Mouse (Mus musculus) left cerebral cortex, adult 8-10 months (tissue): ENCODE measurements around the gene Sec61b. TPM values are rescaled to one million over a fixed set of nuclear protein-coding genes. Genes with fewer than 3 reads are reported as not detected.
A peak's percentile ranks its signal among the peaks of the same experiment; 100 is the strongest.

Experiments
- DNase-seq, 2 experiments: peaks; one replicate each; pipeline ENCODE4 v3.0.0; 2022; ENCODE audit warnings: low spot score in 2 of 2
- total RNA-seq, 4 experiments: library from RNA; stranded (reverse); gene quantifications; 2 replicates each; pipeline ENCODE4 v1.2.4; 2022

The Sec61b gene
- total RNA-seq, 4 experiments from 2014 or later = 40.2 to 48.5 (median 41.3) TPM

- no peak for DNase-seq
These were observed 6.1 kb downstream of the Sec61b start for GRCm38 (mm10) chr4:47480576-47480975.

- DNase-seq = no peak
These were observed 16.8 kb downstream of the Sec61b start for GRCm38 (mm10) chr4:47491243-47491642.

- no peak for DNase-seq
These were observed 18.0 kb downstream of the Sec61b start for GRCm38 (mm10) chr4:47492311-47493086.

- no peak for DNase-seq
These were observed 19.0 kb downstream of the Sec61b start for GRCm38 (mm10) chr4:47493456-47493855.

- DNase-seq = no peak
These were observed 19.7 kb downstream of the Sec61b start for GRCm38 (mm10) chr4:47494137-47494536.

GRCm38 (mm10) chr4:47494686-47495085 is 20.2 kb downstream of the Sec61b start:
- no peak for DNase-seq

- DNase-seq = no peak
These were observed 23.4 kb downstream of the Sec61b start for GRCm38 (mm10) chr4:47497811-47498385.

- DNase-seq = no peak
These were observed 24.7 kb downstream of the Sec61b start for GRCm38 (mm10) chr4:47499121-47499545.

GRCm38 (mm10) chr4:47502546-47502971 is 28.1 kb downstream of the Sec61b start:
- peak; percentile 17 to 40 for DNase-seq

GRCm38 (mm10) chr4:47503045-47503444 is 28.6 kb downstream of the Sec61b start:
- no peak for DNase-seq

GRCm38 (mm10) chr4:47504841-47505517 is 30.5 kb downstream of the Sec61b start:
- peak in 1 of 2 experiments; percentile 27 for DNase-seq

GRCm38 (mm10) chr4:47518551-47519181 is 44.2 kb downstream of the Sec61b start:
- peak in 1 of 2 experiments; percentile 23 for DNase-seq

- DNase-seq = no peak
These were observed 45.6 kb downstream of the Sec61b start for GRCm38 (mm10) chr4:47520076-47520475.

GRCm38 (mm10) chr4:47521884-47522605 is 47.6 kb downstream of the Sec61b start:
- DNase-seq = no peak

- no peak for DNase-seq
These were observed 55.4 kb downstream of the Sec61b start for GRCm38 (mm10) chr4:47529866-47530265.

Other genes starting within 250 kb of the Sec61b start
- gene Tgfbr1, start 121.4 kb upstream of the Sec61b start, total RNA-seq = 10 to 100 TPM; 20.4 to 38.1 (median 27.9) TPM
- gene Alg2, start 325 bp upstream of the Sec61b start, total RNA-seq = 100 to 1,000 TPM; 112 to 118 (median 114) TPM